Mouse (Mus musculus): ENCODE measurements around the gene Gm49673. TPM values are rescaled to one million over a fixed set of nuclear protein-coding genes. Genes with fewer than 3 reads are reported as not detected.
"Not testable (repeated sequence)": the region's sequence is repeated elsewhere in the genome, so short reads cannot be mapped to it uniquely, and the experiment has no call there.

The Gm49673 gene
- polyA plus RNA-seq, 1 experiment from 2014 or later: not detected

- H3K4me3 ChIP-seq; H3K4me1 ChIP-seq (replicated peaks); DNase-seq (ENCODE audit: low spot score); H3K27ac ChIP-seq; H3K9me3 ChIP-seq; H3K27me3 ChIP-seq (ENCODE audit: insufficient read depth, poor library complexity, severe bottlenecking); H3K36me3 ChIP-seq: not testable (repeated sequence)
- 75% methylated on average over 5 of the region's 6 CpGs for WGBS
These were observed 91.5 kb downstream of the Gm49673 start for GRCm38 (mm10) chr17:8055919-8056589.

DNA sequence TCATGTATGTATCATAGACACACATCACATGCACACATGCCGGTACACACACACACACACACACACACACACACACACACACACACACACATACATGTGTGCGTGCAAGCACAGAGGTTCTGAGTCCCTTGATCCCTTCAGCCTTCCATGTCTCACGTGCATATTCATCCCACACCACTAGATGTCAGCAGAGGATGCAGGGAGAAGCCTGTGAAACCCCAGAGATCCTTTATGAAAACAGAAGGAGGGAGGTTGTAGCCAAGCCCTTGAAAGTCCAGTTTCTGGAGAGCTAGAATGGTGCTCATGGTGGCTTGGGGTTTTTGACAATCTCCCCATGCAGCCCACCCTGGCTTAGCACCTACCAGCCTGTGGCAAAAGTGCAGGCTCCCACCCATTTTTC lies 96.3 kb downstream of the Gm49673 start:
- H3K27ac ChIP-seq; H3K27me3 ChIP-seq (ENCODE audit: insufficient read depth, poor library complexity, severe bottlenecking); H3K9me3 ChIP-seq; H3K36me3 ChIP-seq; H3K4me3 ChIP-seq; H3K4me1 ChIP-seq (replicated peaks): not testable (repeated sequence)
- DNase-seq (ENCODE audit: low spot score): peak; percentile 19
- 34% methylated on average over 3 of the region's 3 CpGs for WGBS

- WGBS: 88% methylated on average over 5 of the region's 6 CpGs
- DNase-seq (ENCODE audit: low spot score); H3K9me3 ChIP-seq; H3K4me1 ChIP-seq (replicated peaks); H3K36me3 ChIP-seq; H3K4me3 ChIP-seq; H3K27me3 ChIP-seq (ENCODE audit: insufficient read depth, poor library complexity, severe bottlenecking); H3K27ac ChIP-seq: not testable (repeated sequence)
These were observed 97.4 kb downstream of the Gm49673 start for GRCm38 (mm10) chr17:8050218-8050617.

DNA sequence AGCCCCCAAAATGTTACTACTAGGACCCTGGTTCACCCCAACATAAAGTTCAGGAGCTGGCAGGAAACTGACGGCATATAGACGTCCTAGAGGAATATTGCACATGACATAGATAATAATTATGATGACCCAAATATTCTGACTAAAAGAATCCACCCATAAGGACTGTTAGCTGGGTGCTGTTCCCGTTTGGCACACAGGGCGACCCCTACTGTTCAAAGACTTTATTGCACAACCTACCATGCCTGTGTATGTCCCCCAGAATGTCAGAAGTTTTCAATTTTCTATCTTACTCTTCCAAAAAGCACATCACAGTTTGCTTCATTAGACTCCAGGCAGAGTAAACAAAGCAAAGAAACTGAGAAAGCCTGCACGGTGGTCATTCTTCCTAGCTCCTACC lies 101.4 kb downstream of the Gm49673 start:
- not testable (repeated sequence) for H3K27me3 ChIP-seq (ENCODE audit: insufficient read depth, poor library complexity, severe bottlenecking); H3K4me1 ChIP-seq (replicated peaks); H3K27ac ChIP-seq; H3K36me3 ChIP-seq; DNase-seq (ENCODE audit: low spot score); H3K4me3 ChIP-seq; H3K9me3 ChIP-seq
- WGBS: 6% methylated on average over 2 of the region's 5 CpGs

DNA sequence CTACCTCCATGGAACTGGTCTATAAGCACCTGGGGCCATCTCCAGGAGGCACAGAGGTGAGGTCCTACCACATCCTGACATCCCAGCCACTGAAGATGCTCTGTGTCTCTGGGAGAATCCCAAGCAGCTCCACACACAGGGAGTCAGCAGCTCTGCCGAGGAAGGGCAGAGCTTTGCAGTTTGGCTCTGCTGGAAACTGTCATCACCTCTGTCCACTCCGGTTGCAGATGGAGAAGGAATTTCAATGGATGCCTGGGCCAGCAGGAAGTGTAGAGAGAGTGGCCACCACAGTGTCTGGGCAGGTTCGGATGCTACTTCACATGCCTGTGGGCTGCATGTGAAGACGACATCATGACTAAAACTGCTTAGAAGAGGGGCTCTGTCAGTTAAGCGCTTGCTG lies 106.4 kb downstream of the Gm49673 start:
- H3K36me3 ChIP-seq; H3K4me3 ChIP-seq; H3K27me3 ChIP-seq (ENCODE audit: insufficient read depth, poor library complexity, severe bottlenecking); H3K27ac ChIP-seq; DNase-seq (ENCODE audit: low spot score); H3K4me1 ChIP-seq (replicated peaks); H3K9me3 ChIP-seq: not testable (repeated sequence)
- WGBS: no CpG with 5 or more reads among the region's 5 CpGs

DNA sequence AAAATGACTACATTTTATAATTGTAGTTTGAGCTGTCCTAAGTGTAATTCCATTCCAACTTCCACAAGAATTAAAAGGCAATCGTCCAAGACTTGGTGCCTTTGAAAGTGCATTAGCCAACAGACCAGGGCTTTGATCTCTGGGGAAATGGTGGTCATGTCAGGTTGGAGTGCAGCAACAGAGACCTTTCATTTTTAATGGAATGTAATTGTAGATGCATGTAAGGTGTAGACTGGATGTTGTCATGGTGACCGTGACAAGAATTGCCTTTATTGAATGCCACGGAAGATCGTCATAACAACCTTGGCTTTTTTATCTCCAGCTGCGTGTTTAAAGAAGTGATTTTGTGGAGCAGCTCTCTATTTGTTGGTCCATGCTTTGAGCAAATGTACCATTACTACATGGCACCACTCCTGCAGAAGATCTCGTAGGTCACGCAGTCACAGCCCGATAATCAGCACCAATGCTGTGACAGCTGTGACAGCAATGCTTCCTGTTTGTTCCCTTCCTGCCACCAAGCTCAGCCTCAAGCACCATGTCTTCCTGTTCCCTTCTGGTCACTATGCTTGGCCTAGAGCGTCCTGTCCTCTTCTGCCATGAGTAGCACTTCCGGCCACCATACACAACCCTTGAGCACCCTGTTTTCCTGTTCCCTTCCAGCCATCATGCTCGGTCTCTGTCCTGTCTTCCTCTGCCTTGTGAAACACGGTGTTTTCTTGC lies 107.5 kb downstream of the Gm49673 start:
- H3K4me3 ChIP-seq; H3K4me1 ChIP-seq (replicated peaks); H3K27me3 ChIP-seq (ENCODE audit: insufficient read depth, poor library complexity, severe bottlenecking); DNase-seq (ENCODE audit: low spot score); H3K36me3 ChIP-seq; H3K27ac ChIP-seq; H3K9me3 ChIP-seq: not testable (repeated sequence)
- WGBS: no CpG with 5 or more reads among the region's 12 CpGs

DNA sequence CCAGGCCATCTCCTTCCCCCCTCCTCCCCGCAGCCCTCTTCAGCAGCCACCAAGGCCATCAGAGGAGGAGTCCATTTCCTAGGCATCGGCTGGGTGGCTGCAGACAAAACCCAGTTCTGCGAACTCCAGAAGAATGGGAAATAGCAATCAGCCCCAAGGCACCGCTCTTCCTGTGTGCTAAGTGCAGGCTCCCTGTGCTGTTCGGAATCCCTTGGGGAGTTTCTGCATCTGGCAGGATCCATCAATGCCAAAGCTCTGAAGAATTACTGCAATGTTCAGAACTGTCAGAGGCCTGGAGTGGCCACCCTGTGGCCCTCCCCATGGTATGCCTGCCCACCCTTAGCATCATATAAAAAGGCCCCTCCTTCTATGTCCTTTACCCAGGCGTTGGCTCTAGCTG lies 110.6 kb downstream of the Gm49673 start:
- H3K9me3 ChIP-seq; H3K27ac ChIP-seq; H3K4me1 ChIP-seq (replicated peaks); DNase-seq (ENCODE audit: low spot score); H3K4me3 ChIP-seq; H3K27me3 ChIP-seq (ENCODE audit: insufficient read depth, poor library complexity, severe bottlenecking); H3K36me3 ChIP-seq: not testable (repeated sequence)
- WGBS: 64% methylated on average over 4 of the region's 6 CpGs

Other genes starting within 250 kb of the Gm49673 start
- 0.58 and 0.76 TPM in 2 replicates for gene Tagap, start 221.8 kb downstream of the Gm49673 start, polyA plus RNA-seq (2016; fragmentation: Nextera tagmentation; extraction: Ambion mirVana)
- 60.2 and 61.8 TPM in 2 replicates for gene Rsph3a, start 202.2 kb downstream of the Gm49673 start, polyA plus RNA-seq (2016; fragmentation: Nextera tagmentation; extraction: Ambion mirVana)
- gene Rnaset2a, start 309 bp upstream of the Gm49673 start, polyA plus RNA-seq (2016; fragmentation: Nextera tagmentation; extraction: Ambion mirVana): 18.3 and 19.2 TPM in 2 replicates
- gene Fgfr1op, start 17.7 kb upstream of the Gm49673 start, polyA plus RNA-seq (2016; fragmentation: Nextera tagmentation; extraction: Ambion mirVana): 40.5 and 43.6 TPM in 2 replicates
- gene Ccr6, start 88.3 kb upstream of the Gm49673 start, polyA plus RNA-seq (2016; fragmentation: Nextera tagmentation; extraction: Ambion mirVana): 0.14 TPM in 1 of 2 replicates, not detected in the other
- gene Mpc1, start 135.1 kb upstream of the Gm49673 start, polyA plus RNA-seq (2016; fragmentation: Nextera tagmentation; extraction: Ambion mirVana): 79.5 and 106 TPM in 2 replicates
- gene Sft2d1, start 163.3 kb upstream of the Gm49673 start, polyA plus RNA-seq (2016; fragmentation: Nextera tagmentation; extraction: Ambion mirVana): 76.0 and 97.4 TPM in 2 replicates
- 0.44 and 0.89 TPM in 2 replicates for gene Prr18, start 189.7 kb upstream of the Gm49673 start, polyA plus RNA-seq (2016; fragmentation: Nextera tagmentation; extraction: Ambion mirVana)
- 0.42 and 0.82 TPM in 2 replicates for gene T2, start 208.2 kb upstream of the Gm49673 start, polyA plus RNA-seq (2016; fragmentation: Nextera tagmentation; extraction: Ambion mirVana)

Measured in hindbrain, embryonic 10.5 days (tissue).